ENCODE assay signal across 8 mouse cellular contexts in genomic region chr13:34136605-34137004, GRCm38 (mm10). TPM values are rescaled to one million over a fixed set of nuclear protein-coding genes. Genes with fewer than 3 reads are reported as not detected.
DNase-seq lines count a peak whose midpoint lies in the region; ATAC-seq lines count a peak whose summit lies in the region.

No protein-coding gene starts in this region.

- peaks cover 30% of the 10 kb centered on the region for H3K4me1 ChIP-seq in hindbrain, embryonic 16.5 days (ENCODE audit: control insufficient read depth, insufficient read depth, low read depth, low read length)
- peaks cover 36% of the 10 kb centered on the region for H3K4me1 ChIP-seq in midbrain, embryonic 12.5 days

- H3K9me3 ChIP-seq in hindbrain, embryonic 16.5 days (ENCODE audit: control insufficient read depth, low read length): no peaks in the 10 kb centered on the region
- no peaks in the 10 kb centered on the region for H3K9me3 ChIP-seq in midbrain, embryonic 12.5 days

- H3K36me3 ChIP-seq in hindbrain, embryonic 16.5 days (ENCODE audit: control insufficient read depth, insufficient read depth, low read length): no peaks in the 10 kb centered on the region
- H3K36me3 ChIP-seq in midbrain, embryonic 12.5 days: no peaks in the 10 kb centered on the region

- peak overlapping the region; percentile 25 for H3K9ac ChIP-seq in hindbrain, embryonic 16.5 days (ENCODE audit: low read depth, low read length)
- H3K9ac ChIP-seq in midbrain, embryonic 12.5 days (replicated peaks): no peak overlapping the region

- peak; percentile 85 for ATAC-seq in cerebellum, adult (ENCODE audit: insufficient number of reproducible peaks, low FRiP score, low TSS enrichment)
- ATAC-seq in hindbrain, embryonic 16.5 days: peak; percentile 38
- ATAC-seq in midbrain, embryonic 12.5 days (ENCODE audit: low FRiP score, low read depth): peak; percentile 8; the same call in 1 of the 2 replicates

- DNase-seq in cerebellum, adult 8-10 months: no peak
- peak; percentile 49 for DNase-seq in cerebellum, postnatal 36 days
- DNase-seq in adrenal gland, adult 8-10 months: no peak
- DNase-seq in lung, postnatal 36 days: no peak
- DNase-seq in urinary bladder, postnatal 4 days (ENCODE audit: low spot score in 2 of 2): no peak

- no peak overlapping the region for H3K4me3 ChIP-seq in hindbrain, embryonic 16.5 days (ENCODE audit: low read length)
- H3K4me3 ChIP-seq in midbrain, embryonic 12.5 days: no peak overlapping the region

- no peaks in the 10 kb centered on the region for H3K27me3 ChIP-seq in hindbrain, embryonic 16.5 days (replicated peaks; ENCODE audit: control insufficient read depth, insufficient read depth, low read length)
- no peaks in the 10 kb centered on the region for H3K27me3 ChIP-seq in midbrain, embryonic 12.5 days

- H3K4me2 ChIP-seq in hindbrain, embryonic 16.5 days (ENCODE audit: low read length): 0 out of 2 replicates have a peak overlapping the region, but pooled peaks have one; percentile 5
- no peak overlapping the region for H3K4me2 ChIP-seq in midbrain, embryonic 12.5 days (replicated peaks)

- H3K27ac ChIP-seq in hindbrain, embryonic 16.5 days (ENCODE audit: low read depth, low read length): peak overlapping the region; percentile 52
- H3K27ac ChIP-seq in midbrain, embryonic 12.5 days (replicated peaks): peak overlapping the region; percentile 100

- WGBS in hindbrain, embryonic 16.5 days: 33% methylated on average over 7 of the region's 7 CpGs
- WGBS in midbrain, embryonic 12.5 days: 63% methylated on average over 7 of the region's 7 CpGs

RNA-seq across cellular contexts. Expression of gene Tubb2b, which starts 6.3 kb away (rescaled TPM):
- 1,169 and 1,199 TPM in 2 replicates for polyA plus RNA-seq in hindbrain, embryonic 16.5 days (2015; fragmentation: Nextera tagmentation; extraction: Ambion mirVana)
- polyA plus RNA-seq in midbrain, embryonic 12.5 days (2016; fragmentation: Nextera tagmentation; extraction: Ambion mirVana): 380 and 432 TPM in 2 replicates
- total RNA-seq in adrenal gland, adult 8-10 months (2022): 1 to 10 TPM in 3 of 4 experiments, under 1 TPM in 1; 0.81 to 3.5 (median 1.5) TPM

RNA-seq across cellular contexts. Expression of gene Psmg4, which starts 26.2 kb away (rescaled TPM):
- polyA plus RNA-seq in hindbrain, embryonic 16.5 days (2015; fragmentation: Nextera tagmentation; extraction: Ambion mirVana): 69.1 and 69.5 TPM in 2 replicates
- polyA plus RNA-seq in midbrain, embryonic 12.5 days (2016; fragmentation: Nextera tagmentation; extraction: Ambion mirVana): 109 and 118 TPM in 2 replicates
- 10 to 100 TPM; 28.6 to 39.3 (median 31.2) TPM for total RNA-seq in adrenal gland, adult 8-10 months (2022)

RNA-seq across cellular contexts. Expression of gene Tubb2a, which starts 58.8 kb away (rescaled TPM):
- 3,415 and 3,905 TPM in 2 replicates for polyA plus RNA-seq in hindbrain, embryonic 16.5 days (2015; fragmentation: Nextera tagmentation; extraction: Ambion mirVana)
- polyA plus RNA-seq in midbrain, embryonic 12.5 days (2016; fragmentation: Nextera tagmentation; extraction: Ambion mirVana): 609 and 668 TPM in 2 replicates
- total RNA-seq in adrenal gland, adult 8-10 months (2022): 10 to 100 TPM; 21.4 to 34.1 (median 28.2) TPM

Comparison
In these comparisons a context has a peak if more than half of its experiments do, and no peak if none do; other contexts are left out.
1. DNase-seq: peak in cerebellum, postnatal 36 days (2 of 2); none in cerebellum, adult 8-10 months (single experiment), adrenal gland, adult 8-10 months (single experiment), lung, postnatal 36 days (single experiment) and urinary bladder, postnatal 4 days (0 of 2).
2. ATAC-seq: peak in every context shown above with its lines; median percentile 85 in cerebellum, adult; 38 in hindbrain, embryonic 16.5 days; 8 in midbrain, embryonic 12.5 days.